Mouse (Mus musculus): Measurements from ENCODE around the gene Thsd4.

GRCm38 (mm10) chr9:60478806-60479205, 43.0 kb downstream of the Thsd4 start:
- no peak for TF ChIP-seq CTCF (IDR thresholded peaks at IDR 0.05; ENCODE audit: low read depth, low read length)
- TF ChIP-seq POLR2A (IDR thresholded peaks at IDR 0.05; ENCODE audit: extremely low read depth, insufficient read depth, low read length) = no peak
